Mouse (Mus musculus) kidney, embryonic 14.5 days (tissue): ENCODE data around the gene Gm10644. TPM values are rescaled to one million over a fixed set of nuclear protein-coding genes. Genes with fewer than 3 reads are reported as not detected.
"Not testable (repeated sequence)": the region's sequence is repeated elsewhere in the genome, so short reads cannot be mapped to it uniquely, and the experiment has no call there.

ENCODE experiments used
- ATAC-seq: fragments of 200-750 bp; cut with Nextera tagmentation; 2 replicates; pipeline ENCODE4 v1.8.0; 2017; ENCODE audit warnings: moderate number of reproducible peaks, mild to moderate bottlenecking, moderate TSS enrichment, moderate library complexity; ENCODE audit not compliant: low FRiP score, low TSS enrichment
- H3K27ac ChIP-seq: fragments of 300-500 bp; sonication (generic); 2 replicates; pipeline ENCODE4 v1.5.1; 2014; ENCODE audit warnings: low read depth, mild to moderate bottlenecking, low read length, moderate library complexity, mixed read lengths
- H3K27me3 ChIP-seq: fragments of 300-500 bp; sonication (generic); 2 replicates; pipeline ENCODE4 v1.6.1; 2014; ENCODE audit warnings: mild to moderate bottlenecking, low read length; ENCODE audit not compliant: control insufficient read depth, insufficient read depth
- H3K36me3 ChIP-seq: fragments of 300-500 bp; sonication (generic); 2 replicates; pipeline ENCODE4 v1.6.1; 2014; ENCODE audit warnings: low read length, mixed read lengths; ENCODE audit not compliant: control insufficient read depth, insufficient read depth
- H3K4me1 ChIP-seq: fragments of 300-500 bp; sonication (generic); 2 replicates; pipeline ENCODE4 v1.6.1; 2014; ENCODE audit warnings: low read length, mixed read lengths; ENCODE audit not compliant: control insufficient read depth, insufficient read depth
- H3K4me2 ChIP-seq: fragments of 300-500 bp; sonication (generic); replicated peaks from 2 replicates; pipeline ENCODE4 v1.6.1; 2014; ENCODE audit warnings: low read depth, mild to moderate bottlenecking, low read length
- H3K4me3 ChIP-seq: fragments of 300-500 bp; sonication (generic); 2 replicates; pipeline ENCODE4 v1.5.1; 2014; ENCODE audit warnings: mild to moderate bottlenecking, low read length
- H3K9ac ChIP-seq: fragments of 300-500 bp; sonication (generic); 2 replicates; pipeline ENCODE4 v1.6.1; 2014; ENCODE audit warnings: low read depth, mild to moderate bottlenecking, low read length, moderate library complexity
- H3K9me3 ChIP-seq: fragments of 300-500 bp; sonication (generic); 2 replicates; pipeline ENCODE4 v1.6.1; 2016; ENCODE audit warnings: low read length; ENCODE audit not compliant: control insufficient read depth
- WGBS: fragments of 180-500 bp; shearing (Covaris S2); extraction: QIAGEN DNeasy Blood & Tissue Kit; methylation state at CpG from one replicate; pipeline ENCODE4 v1.1.7; 2014; 5-methylcytosine and 5-hydroxymethylcytosine counted together
- polyA plus RNA-seq: library from polyadenylated mRNA; unstranded; fragments of >200 nt; fragmentation: Nextera tagmentation; extraction: Ambion mirVana; gene quantifications from 2 replicates; pipeline ENCODE4 v1.2.1, GENCODE M21; 2014

Gm10644 gene
- polyA plus RNA-seq, 1 experiment from 2014 or later = 0.61 TPM

DNA sequence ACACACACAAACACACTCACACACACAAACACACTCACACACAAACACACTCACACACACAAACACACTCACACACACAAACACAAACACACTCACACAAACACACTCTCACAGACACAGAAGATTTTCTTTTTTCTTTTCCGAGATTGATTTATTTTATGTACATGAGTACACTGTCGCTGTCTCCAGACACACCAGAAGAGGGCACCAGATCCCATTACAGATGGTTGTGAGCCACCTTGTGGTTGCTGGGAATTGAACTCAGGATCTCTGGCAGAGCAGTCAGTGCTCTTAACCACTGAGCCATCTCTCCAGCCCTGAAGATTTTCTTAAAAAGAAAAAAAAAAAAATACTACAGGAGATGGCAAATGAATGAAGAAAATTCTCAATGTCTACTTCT, 28.2 kb upstream of the Gm10644 start:
- not testable (repeated sequence) for H3K4me1 ChIP-seq, H3K4me2 ChIP-seq, H3K4me3 ChIP-seq, H3K9me3 ChIP-seq, H3K27me3 ChIP-seq, H3K27ac ChIP-seq, H3K9ac ChIP-seq, ATAC-seq
- WGBS = 91% methylated on average over 2 of the region's 2 CpGs
- peaks cover 71% of the 10 kb centered on the region for H3K36me3 ChIP-seq

- 91% methylated on average over 4 of the region's 4 CpGs for WGBS
- Histone ChIP-seq H3K4me3 (no peak overlapping the region), H3K4me2 (no peak overlapping the region), H3K27me3 (no peaks in the 10 kb centered on the region), H3K27ac (no peak overlapping the region), H3K9ac (no peak overlapping the region), H3K9me3 (no peaks in the 10 kb centered on the region), H3K4me1 (peaks cover 4% of the 10 kb centered on the region), H3K36me3 (peaks cover 66% of the 10 kb centered on the region)
- ATAC-seq = no peak
Observed at GRCm38 (mm10) chr8:83982449-83982848, 27.4 kb upstream of the Gm10644 start.

DNA sequence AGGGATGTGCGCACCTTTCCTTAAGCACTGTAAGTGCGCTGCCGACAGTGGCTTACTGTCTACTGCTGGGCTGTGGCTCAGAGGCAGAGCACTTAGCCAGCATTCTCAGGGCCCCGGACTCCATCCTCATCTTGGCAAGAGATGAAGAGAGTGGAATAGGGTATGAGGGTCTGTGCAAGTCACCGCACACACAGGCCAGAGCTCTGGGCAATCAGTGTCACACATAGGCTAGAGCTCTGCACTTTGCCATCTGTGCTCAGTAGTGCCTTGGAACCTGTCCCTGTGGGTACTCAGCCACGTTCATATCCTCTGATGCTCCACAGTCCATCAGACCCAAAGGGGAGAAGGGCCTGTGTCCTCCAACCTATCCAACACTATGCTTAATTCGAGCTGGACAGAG, 26.5 kb upstream of the Gm10644 start:
- peaks cover 11% of the 10 kb centered on the region for H3K4me1 ChIP-seq
- no peak overlapping the region for H3K4me3 ChIP-seq
- peaks cover 59% of the 10 kb centered on the region for H3K36me3 ChIP-seq
- WGBS = 95% methylated on average over 7 of the region's 7 CpGs
- no peaks in the 10 kb centered on the region for H3K9me3 ChIP-seq
- H3K4me2 ChIP-seq = no peak overlapping the region
- no peak overlapping the region for H3K9ac ChIP-seq
- ATAC-seq = no peak
- no peaks in the 10 kb centered on the region for H3K27me3 ChIP-seq
- no peak overlapping the region for H3K27ac ChIP-seq

GRCm38 (mm10) chr8:83980845-83981244, 25.8 kb upstream of the Gm10644 start:
- peaks cover 11% of the 10 kb centered on the region for H3K4me1 ChIP-seq
- no peak overlapping the region for H3K4me3 ChIP-seq
- no peak overlapping the region for H3K9ac ChIP-seq
- H3K9me3 ChIP-seq = no peaks in the 10 kb centered on the region
- H3K4me2 ChIP-seq = no peak overlapping the region
- WGBS = 82% methylated on average over 8 of the region's 8 CpGs
- H3K27ac ChIP-seq = no peak overlapping the region
- H3K36me3 ChIP-seq = peaks cover 56% of the 10 kb centered on the region
- no peak for ATAC-seq
- no peaks in the 10 kb centered on the region for H3K27me3 ChIP-seq

DNA sequence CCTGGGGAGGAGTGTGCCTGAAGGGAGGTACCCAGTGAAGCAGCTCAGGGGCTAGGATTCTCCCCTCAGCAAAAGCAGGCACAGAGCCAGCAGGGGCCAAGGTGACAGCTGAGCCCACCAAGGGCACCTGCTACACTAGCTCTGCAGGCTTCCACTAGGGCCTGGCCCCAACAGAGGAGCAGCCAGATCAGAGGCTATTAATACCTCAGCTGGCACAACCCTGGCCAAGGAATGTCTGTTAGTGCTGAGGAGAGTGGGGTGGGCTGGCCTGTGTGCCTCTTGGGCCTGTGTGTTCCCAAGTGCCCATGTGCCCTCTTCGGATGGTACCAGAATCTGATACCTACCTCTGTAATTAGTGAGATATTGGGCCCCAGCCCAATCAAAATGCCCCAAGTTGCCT, 25.2 kb upstream of the Gm10644 start:
- no peak overlapping the region for H3K4me3 ChIP-seq
- H3K36me3 ChIP-seq = peaks cover 51% of the 10 kb centered on the region
- WGBS = 90% methylated on average over 1 of the region's 1 CpGs
- peaks cover 11% of the 10 kb centered on the region for H3K4me1 ChIP-seq
- no peak overlapping the region for H3K9ac ChIP-seq
- H3K27me3 ChIP-seq = no peaks in the 10 kb centered on the region
- no peaks in the 10 kb centered on the region for H3K9me3 ChIP-seq
- H3K4me2 ChIP-seq = no peak overlapping the region
- no peak overlapping the region for H3K27ac ChIP-seq
- no peak for ATAC-seq

GRCm38 (mm10) chr8:83978200-83978599, 23.2 kb upstream of the Gm10644 start:
- H3K9me3 ChIP-seq = no peaks in the 10 kb centered on the region
- 0 out of 2 replicates have a peak overlapping the region, but pooled peaks have one; percentile 47 for H3K27ac ChIP-seq
- no peak overlapping the region for H3K4me2 ChIP-seq
- H3K9ac ChIP-seq = no peak overlapping the region
- no peak for ATAC-seq
- peaks cover 34% of the 10 kb centered on the region for H3K36me3 ChIP-seq
- no peak overlapping the region for H3K4me3 ChIP-seq
- peaks cover 24% of the 10 kb centered on the region for H3K4me1 ChIP-seq
- WGBS = 75% methylated on average over 9 of the region's 9 CpGs
- H3K27me3 ChIP-seq = no peaks in the 10 kb centered on the region

GRCm38 (mm10) chr8:83977646-83978045, 22.6 kb upstream of the Gm10644 start:
- Histone ChIP-seq H3K9me3 (no peaks in the 10 kb centered on the region), H3K36me3 (peaks cover 34% of the 10 kb centered on the region), H3K4me3 (no peak overlapping the region; the same call in 1 of the 2 replicates), H3K27me3 (no peaks in the 10 kb centered on the region), H3K9ac (no peak overlapping the region), H3K4me2 (no peak overlapping the region), H3K27ac (0 out of 2 replicates have a peak overlapping the region, but pooled peaks have one; percentile 47), H3K4me1 (peaks cover 24% of the 10 kb centered on the region)
- ATAC-seq = no peak
- 47% methylated on average over 6 of the region's 6 CpGs for WGBS

DNA sequence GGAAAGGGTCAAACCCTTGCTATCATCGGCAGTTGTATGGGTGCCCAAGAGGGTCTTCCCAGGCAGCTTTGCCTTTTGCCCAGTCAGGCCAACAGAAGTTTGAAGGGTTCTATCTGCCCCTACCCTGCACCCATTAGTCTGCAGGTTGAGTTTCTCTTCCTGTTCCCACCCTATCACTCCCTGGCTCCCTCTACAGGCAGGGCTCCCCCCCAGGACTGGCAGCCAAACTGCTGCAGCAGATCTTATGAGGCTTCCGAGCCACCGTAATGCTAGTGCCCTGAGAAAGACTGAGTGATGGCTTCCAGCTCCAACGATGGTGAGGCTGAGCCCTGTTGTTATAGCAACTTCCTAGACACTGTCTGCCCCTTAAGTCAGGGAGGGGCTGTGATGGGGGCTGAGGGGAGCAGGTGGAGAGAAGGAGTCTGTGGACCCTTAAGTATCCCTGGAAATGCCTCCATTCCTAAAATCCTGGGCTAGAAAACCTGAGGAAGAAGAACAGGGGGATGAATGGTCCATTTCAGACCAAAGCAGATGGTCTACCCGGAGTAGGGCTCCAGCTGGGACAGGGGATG, 21.9 kb upstream of the Gm10644 start:
- Histone ChIP-seq H3K27ac (no peak overlapping the region), H3K9ac (no peak overlapping the region), H3K4me1 (peaks cover 26% of the 10 kb centered on the region), H3K9me3 (no peaks in the 10 kb centered on the region), H3K4me2 (no peak overlapping the region), H3K4me3 (no peak overlapping the region), H3K36me3 (peaks cover 26% of the 10 kb centered on the region), H3K27me3 (no peaks in the 10 kb centered on the region)
- no peak for ATAC-seq
- 82% methylated on average over 5 of the region's 5 CpGs for WGBS

DNA sequence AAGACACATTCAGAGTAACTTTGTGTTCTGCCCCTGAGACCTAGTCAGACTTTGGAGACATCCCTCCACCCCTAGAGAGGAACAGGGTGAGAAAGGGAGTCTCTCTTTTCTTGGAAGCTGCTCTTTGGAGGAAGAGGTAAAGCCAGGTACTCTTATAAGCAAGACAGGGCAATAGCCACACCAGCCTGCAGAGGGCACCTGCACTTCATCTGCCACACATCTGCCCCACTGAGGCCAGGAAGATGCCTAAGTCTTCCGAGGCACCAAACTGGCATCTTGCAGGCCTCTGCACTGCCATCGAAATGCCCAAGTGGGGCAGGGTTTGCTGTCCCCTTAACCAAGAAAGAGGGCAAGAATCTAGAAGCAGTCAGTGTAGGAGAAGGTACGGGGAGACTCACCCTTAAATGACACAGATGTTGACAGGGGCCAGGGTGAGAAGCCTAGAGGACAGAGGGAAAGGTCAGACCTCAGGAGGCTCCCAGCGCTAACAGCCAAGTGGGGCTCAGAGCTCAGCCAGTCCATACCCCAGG, 21.2 kb upstream of the Gm10644 start:
- no peak overlapping the region for H3K4me3 ChIP-seq
- WGBS = 78% methylated on average over 4 of the region's 4 CpGs
- H3K27ac ChIP-seq = no peak overlapping the region
- H3K4me1 ChIP-seq = peaks cover 27% of the 10 kb centered on the region
- ATAC-seq = no peak
- no peak overlapping the region for H3K4me2 ChIP-seq
- no peaks in the 10 kb centered on the region for H3K27me3 ChIP-seq
- no peaks in the 10 kb centered on the region for H3K9me3 ChIP-seq
- H3K9ac ChIP-seq = no peak overlapping the region
- H3K36me3 ChIP-seq = peaks cover 19% of the 10 kb centered on the region
